Mouse (Mus musculus) layer of hippocampus, adult 9-10 months (tissue): ENCODE results near the gene Cdk18.
A peak's percentile ranks its signal among the peaks of the same experiment; 100 is the strongest.
"Not testable (repeated sequence)": the region's sequence is repeated elsewhere in the genome, so short reads cannot be mapped to it uniquely, and the experiment has no call there.

Experiments used
- DNase-seq: peaks from one replicate; pipeline ENCODE4 v3.0.0; 2022; ENCODE audit warnings: low spot score

The Cdk18 gene

GRCm38 (mm10) chr1:132139416-132139864, at the start of gene Cdk18:
Gene Cdk18, minus strand, starts transcription at chr1:132139684.
- DNase-seq = no peak

GRCm38 (mm10) chr1:132189231-132189630, 49.7 kb upstream of the Cdk18 start:
- no peak for DNase-seq

GRCm38 (mm10) chr1:132188442-132189066, 49.1 kb upstream of the Cdk18 start:
- DNase-seq = no peak

- no peak for DNase-seq
These were observed 46.8 kb upstream of the Cdk18 start for GRCm38 (mm10) chr1:132186303-132186702.

GRCm38 (mm10) chr1:132171619-132172018, 32.1 kb upstream of the Cdk18 start:
- no peak for DNase-seq

GRCm38 (mm10) chr1:132170698-132171097, 31.2 kb upstream of the Cdk18 start:
- DNase-seq = no peak

- no peak for DNase-seq
These were observed 28.8 kb upstream of the Cdk18 start for GRCm38 (mm10) chr1:132168115-132168767.

- DNase-seq = no peak
These were observed 26.4 kb upstream of the Cdk18 start for GRCm38 (mm10) chr1:132165859-132166258.

- no peak for DNase-seq
These were observed 25.5 kb upstream of the Cdk18 start for GRCm38 (mm10) chr1:132164780-132165518.

GRCm38 (mm10) chr1:132162618-132163017, 23.1 kb upstream of the Cdk18 start:
- not testable (repeated sequence) for DNase-seq

- DNase-seq = no peak
These were observed 21.9 kb upstream of the Cdk18 start for GRCm38 (mm10) chr1:132161211-132161880.

- no peak for DNase-seq
These were observed 20.2 kb upstream of the Cdk18 start for GRCm38 (mm10) chr1:132159681-132160080.

GRCm38 (mm10) chr1:132158741-132159140, 19.3 kb upstream of the Cdk18 start:
- DNase-seq = no peak

GRCm38 (mm10) chr1:132157808-132158207, 18.3 kb upstream of the Cdk18 start:
- DNase-seq = no peak

- DNase-seq = peak; percentile 70
These were observed 17.7 kb upstream of the Cdk18 start for GRCm38 (mm10) chr1:132157016-132157781.

- peak; percentile 63 for DNase-seq
These were observed 16.3 kb upstream of the Cdk18 start for GRCm38 (mm10) chr1:132155737-132156136.

GRCm38 (mm10) chr1:132153691-132154090, 14.2 kb upstream of the Cdk18 start:
- DNase-seq = no peak

GRCm38 (mm10) chr1:132153086-132153690, 13.7 kb upstream of the Cdk18 start:
- no peak for DNase-seq

GRCm38 (mm10) chr1:132151908-132152307, 12.4 kb upstream of the Cdk18 start:
- no peak for DNase-seq

- no peak for DNase-seq
These were observed 11.5 kb upstream of the Cdk18 start for GRCm38 (mm10) chr1:132150817-132151601.
